Mouse (Mus musculus) heart, postnatal 36 days (tissue): ENCODE measurements around the gene Atp1a3. TPM values are rescaled to one million over a fixed set of nuclear protein-coding genes. Genes with fewer than 3 reads are reported as not detected.

Experiments
- DNase-seq, 2 experiments: peaks; one replicate each; pipeline ENCODE4 v3.0.0; 2021 to 2022
- intact Hi-C: fragments of 180-260 bp; cut with DNase I; formaldehyde crosslinking; loops from one replicate; pipeline ENCODE4 v1.15.1; 2025
- microRNA-seq, 2 experiments: library from miRNA; unstranded; fragments of <30 nt; microRNA quantifications; one replicate each; pipeline ENCODE4 v1.2.0; 2021; ENCODE audit warnings: borderline number of aligned reads in 2 of 2
- total RNA-seq, 2 experiments: library from RNA; stranded (reverse); gene quantifications; 2 replicates each; pipeline ENCODE4 v1.2.3; 2021

The Atp1a3 gene
- total RNA-seq, 2 experiments from 2014 or later, result 0.35 to 0.67 TPM

- no peak for DNase-seq
- intact Hi-C loops, result loop anchor here (10.0 kb wide), 1 partner anchor 365 kb away; no protein-coding TSS in a partner anchor
Observed at GRCm38 (mm10) chr7:24969805-24970204, 36.0 kb downstream of the Atp1a3 start.

- no peak for DNase-seq
- intact Hi-C loops, result no loop called here
Observed at GRCm38 (mm10) chr7:24968463-24968862, 37.3 kb downstream of the Atp1a3 start.

GRCm38 (mm10) chr7:24967966-24968365 lies 37.8 kb downstream of the Atp1a3 start:
- intact Hi-C loops, result no loop called here
- no peak for DNase-seq

DNA sequence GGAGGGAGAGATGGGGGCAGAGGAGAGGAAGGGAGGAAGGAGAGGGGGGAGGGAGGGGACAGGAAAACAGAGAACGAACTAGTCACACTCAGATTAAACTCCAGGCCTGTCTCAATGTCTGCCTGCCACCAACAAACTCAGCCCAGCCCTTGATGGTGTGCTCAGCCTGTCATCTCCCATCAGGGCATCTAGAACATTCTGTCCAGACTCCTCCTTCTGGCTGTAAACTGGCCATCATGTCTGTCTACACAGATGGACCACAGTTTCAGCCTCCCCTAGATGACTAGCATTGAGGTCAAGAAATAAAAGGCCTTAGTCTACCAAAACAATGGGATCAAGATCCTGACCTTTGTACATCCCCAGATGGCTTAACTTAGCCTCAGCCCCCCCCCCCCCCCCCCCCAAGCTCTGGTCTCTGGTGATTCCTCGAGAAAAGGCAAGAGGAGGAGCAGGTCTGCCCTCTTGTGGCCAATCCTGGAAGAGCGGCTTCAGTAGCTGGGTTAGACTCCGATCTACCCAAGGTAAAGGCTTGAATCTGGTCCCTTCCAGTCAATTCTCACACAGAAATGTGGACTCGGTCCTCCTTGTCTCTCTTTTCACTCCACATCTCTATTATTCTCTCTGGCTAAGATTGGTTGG lies 40.7 kb downstream of the Atp1a3 start:
- intact Hi-C loops, result loop anchor here (1.0 kb wide), 1 partner anchor 75 kb away; no protein-coding TSS in a partner anchor
- DNase-seq, result peak; percentile 75 to 87

DNA sequence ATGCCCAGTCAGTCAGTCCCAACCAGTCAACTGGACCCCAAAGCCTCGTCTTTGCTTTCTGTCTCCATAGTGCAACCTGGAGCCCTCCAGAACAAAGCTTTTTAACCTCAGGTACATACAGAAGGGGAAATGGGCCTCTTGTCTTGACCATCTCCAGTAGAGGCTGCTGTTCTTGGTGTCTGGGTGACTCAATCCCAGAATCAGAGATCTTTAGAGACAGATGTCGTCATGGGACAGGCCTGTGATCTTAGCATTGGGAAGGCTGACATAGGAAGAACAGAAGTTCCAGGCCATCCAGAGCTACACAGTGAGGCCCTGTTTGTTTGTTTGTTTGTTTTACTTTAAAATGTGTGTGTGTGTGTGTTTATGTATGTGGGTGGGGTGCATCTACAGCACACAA lies 41.5 kb downstream of the Atp1a3 start:
- DNase-seq, result no peak
- intact Hi-C loops, result no loop called here

GRCm38 (mm10) chr7:24955226-24955625 lies 50.5 kb downstream of the Atp1a3 start:
- intact Hi-C loops, result no loop called here
- DNase-seq, result no peak

DNA sequence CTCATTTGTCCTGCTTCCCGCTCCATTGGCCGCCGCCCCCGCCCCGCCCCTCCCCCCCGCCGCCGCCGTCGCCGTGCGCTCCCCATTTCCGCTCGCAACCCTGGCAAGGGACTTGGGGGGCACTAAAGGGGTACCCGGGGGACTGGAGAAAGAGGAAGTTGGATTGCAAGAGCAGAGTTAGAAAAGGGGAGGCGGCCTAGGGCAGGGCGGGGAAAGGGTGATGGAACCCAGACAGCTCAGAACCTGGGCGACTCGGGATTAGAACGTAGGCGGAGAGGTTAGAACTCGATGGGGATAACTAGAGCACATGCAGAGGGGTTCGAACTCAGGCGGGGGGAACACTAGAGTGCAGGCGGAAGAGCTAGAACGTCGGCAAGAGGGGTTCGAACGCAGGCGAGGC lies 51.3 kb downstream of the Atp1a3 start:
- DNase-seq, result peak in 1 of 2 experiments; percentile 15
- intact Hi-C loops, result no loop called here

DNA sequence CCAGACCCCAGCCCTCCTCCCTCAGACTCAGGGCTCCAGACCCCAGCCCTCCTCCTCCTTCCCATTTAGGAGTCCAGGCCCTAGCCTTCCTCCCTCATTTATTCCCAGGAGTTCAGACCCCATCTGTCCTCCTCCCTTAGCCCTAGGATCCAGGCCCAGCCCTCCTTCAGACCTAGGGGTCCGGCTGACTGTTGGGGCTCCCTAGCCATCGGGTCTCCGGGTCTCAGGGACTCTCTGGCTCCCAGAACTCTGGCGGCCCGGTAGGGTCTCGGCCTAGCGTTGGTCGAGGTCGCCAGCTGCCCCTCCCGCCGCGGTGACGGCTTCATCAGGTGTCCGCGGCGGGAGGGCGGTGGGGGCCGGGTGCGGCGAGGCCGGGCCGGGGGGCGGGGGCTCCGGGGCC lies 51.8 kb downstream of the Atp1a3 start:
- intact Hi-C loops, result no loop called here
- no peak for DNase-seq

DNA sequence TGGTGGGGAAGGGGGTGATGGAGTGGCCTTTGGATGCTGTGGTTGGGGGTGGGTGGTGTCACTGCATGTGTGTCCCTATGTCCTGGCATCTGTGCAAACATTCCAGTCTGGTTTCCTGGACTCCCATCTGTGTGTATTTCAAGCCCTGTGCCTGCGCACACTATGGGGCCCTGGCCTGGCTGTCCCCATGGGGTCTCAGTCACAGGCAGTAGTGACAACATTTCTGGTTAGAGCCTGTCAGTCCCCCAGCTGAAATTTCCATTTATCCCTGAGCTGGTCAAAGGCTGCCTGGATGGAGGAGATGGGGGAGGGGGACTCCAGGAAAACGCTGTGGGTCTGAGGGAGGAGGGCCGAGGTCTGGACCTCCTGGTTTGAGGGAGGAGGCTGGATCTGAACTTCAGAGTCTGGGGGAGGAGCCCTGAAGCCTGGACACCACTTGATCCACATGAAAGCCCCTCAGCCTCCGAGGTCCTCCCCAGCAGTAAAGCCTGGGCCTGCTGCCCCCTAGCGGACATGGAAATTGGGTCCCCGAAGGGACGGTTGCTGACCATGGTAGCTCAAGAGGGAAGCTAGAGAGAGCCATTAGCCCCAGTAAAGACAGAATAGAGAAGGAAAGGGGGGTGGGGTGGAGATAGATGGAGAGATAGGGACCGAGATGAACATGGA lies 55.7 kb downstream of the Atp1a3 start:
- intact Hi-C loops, result loop anchor here (1.0 kb wide), 1 partner anchor 60 kb away; no protein-coding TSS in a partner anchor
- DNase-seq, result peak; percentile 67 to 77

GRCm38 (mm10) chr7:24948774-24949173 lies 57.0 kb downstream of the Atp1a3 start:
- intact Hi-C loops, result no loop called here
- DNase-seq, result no peak

DNA sequence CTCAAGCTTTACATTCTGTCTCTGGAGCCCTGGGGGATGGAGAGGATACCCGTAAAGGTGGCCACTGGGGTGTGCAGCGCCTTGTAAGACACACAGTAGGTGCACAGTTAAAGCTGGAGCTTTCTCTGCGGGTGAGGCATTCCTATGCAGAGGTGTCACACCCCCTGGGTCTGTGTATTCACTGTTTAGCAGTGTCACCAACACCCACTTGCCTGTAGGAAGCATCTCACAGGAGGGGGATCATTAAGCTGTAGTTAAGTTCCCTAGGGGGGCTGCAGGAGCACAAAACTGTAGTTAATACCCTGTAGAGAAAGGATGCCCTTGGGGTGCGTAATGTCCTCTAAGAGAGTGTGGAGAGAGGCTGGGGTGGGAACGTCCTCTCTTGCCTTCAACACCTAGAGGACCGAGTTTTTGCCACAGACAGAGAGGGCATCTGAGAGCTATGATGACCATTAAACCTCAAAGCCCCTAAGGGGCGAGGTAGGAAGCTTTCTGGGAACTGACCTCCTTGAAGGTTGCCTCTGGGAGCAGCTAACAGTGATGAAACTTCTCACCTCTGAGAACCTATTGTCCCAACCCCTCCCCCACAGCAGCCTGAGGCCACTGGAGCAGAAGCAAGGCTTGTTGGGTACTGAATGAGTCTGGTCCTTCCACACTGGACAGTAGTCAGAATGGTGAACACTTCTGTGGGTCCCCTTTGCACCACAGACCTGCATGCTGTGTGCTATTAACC lies 58.3 kb downstream of the Atp1a3 start:
- DNase-seq, result no peak
- intact Hi-C loops, result no loop called here

DNA sequence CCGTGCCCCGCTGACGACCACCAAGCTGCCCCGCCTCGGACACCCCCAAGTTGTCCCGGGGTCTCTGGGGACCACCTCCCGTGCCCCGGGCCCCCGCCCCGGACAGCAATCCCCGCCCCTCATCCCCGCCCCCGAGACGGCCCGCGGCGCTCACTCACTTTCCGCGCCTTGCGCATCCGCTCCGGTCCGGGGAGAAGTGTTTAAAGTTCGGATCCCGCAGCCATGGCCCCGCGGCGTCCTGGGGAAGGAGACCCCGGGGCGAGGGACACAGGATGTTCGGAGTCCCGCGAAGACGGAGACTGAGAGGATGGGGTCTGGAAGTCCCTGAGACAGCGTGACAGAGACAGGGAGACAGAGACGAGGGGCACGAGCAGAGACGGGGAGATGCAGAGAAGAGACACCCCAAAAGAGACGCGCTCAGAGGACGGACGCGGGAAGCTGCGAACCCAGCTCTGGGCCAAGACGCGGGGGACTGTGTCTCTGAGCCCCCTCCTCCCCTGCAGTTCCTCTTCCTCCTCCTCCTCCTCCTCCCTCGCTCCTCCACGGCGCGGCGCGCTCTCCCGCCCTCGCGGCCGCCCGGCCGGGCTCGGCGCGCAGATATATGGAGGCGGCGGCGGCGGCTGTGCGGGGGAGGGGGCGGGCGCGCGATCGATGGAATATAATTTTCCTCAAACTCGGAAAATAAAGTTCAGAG lies 61.4 kb downstream of the Atp1a3 start, which contains the start of gene Gm4881:
Gene Gm4881 (minus strand): TSS at position 238 of the 694 bp plus-strand sequence.
- no peak for DNase-seq
- intact Hi-C loops, result no loop called here

DNA sequence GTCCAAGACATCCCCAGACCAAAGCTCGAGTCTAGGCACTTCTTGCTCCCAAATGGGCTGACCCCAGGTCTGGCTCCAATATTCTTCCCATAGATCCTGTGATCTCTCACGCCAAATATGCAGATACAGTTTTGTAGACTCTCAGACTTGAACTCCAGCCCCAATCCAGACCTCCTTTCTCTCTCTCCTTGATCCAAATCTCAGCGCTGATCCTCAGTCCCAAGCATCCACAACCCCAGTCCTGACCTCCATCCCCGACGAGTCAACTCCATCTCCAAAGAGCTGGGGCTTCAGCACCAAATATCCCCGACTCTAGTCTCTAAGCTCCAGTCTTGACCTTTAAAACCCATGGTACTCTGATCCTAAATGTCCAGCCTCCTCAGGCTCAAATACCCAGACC lies 62.1 kb downstream of the Atp1a3 start:
- intact Hi-C loops, result no loop called here
- DNase-seq, result no peak

DNA sequence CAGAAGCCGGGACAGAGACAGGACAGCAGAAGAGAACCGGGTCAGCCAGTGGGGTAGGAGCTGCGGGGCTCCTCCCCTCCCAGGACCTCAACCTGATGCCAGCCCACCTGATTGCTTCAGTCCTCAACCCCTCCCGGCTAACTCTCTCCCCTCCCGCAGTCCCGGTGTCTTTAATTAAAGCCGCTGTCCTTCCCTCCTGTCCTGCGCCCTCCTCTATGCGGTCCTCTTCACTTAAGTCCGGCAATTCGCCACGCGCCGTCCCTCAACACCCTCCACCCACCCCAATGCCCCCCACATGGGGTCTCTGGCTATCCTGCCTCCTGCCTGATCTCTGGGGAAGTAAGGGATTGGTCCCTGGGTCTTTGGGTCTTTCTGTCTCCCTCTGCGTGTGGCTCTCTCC lies 74.1 kb downstream of the Atp1a3 start:
- intact Hi-C loops, result no loop called here
- DNase-seq, result no peak

GRCm38 (mm10) chr7:24930475-24930874 lies 75.3 kb downstream of the Atp1a3 start:
- intact Hi-C loops, result no loop called here
- DNase-seq, result no peak

Small RNAs within 50 kb of the gene (microRNA-seq; reads per million reads assigned to microRNA genes)
- gene Mir7046 (0.72 to 2.0 reads per million in 2 experiments), gene Mir7047 (0 reads per million in 2 experiments)

Other genes starting within 250 kb of the Atp1a3 start
- under 1 TPM in 1 of 2 experiments, not detected in 1; 0.17 TPM for gene Cd177, start 245.6 kb downstream of the Atp1a3 start, total RNA-seq
- gene Ceacam10, start 228.8 kb downstream of the Atp1a3 start, total RNA-seq, result not detected
- gene Gm9844, start 143.7 kb downstream of the Atp1a3 start, total RNA-seq, result not detected
- not detected for gene Lypd4, start 136.0 kb downstream of the Atp1a3 start, total RNA-seq
- not detected for gene Dmrtc2, start 135.9 kb downstream of the Atp1a3 start, total RNA-seq
- 100 to 1,000 TPM; 514 to 531 TPM for gene Rps19, start 121.6 kb downstream of the Atp1a3 start, total RNA-seq
- gene Cd79a, start 108.6 kb downstream of the Atp1a3 start, total RNA-seq, result 1 to 10 TPM; 1.7 to 2.5 TPM
- 10 to 100 TPM; 48.8 to 52.8 TPM for gene Arhgef1, start 103.0 kb downstream of the Atp1a3 start, total RNA-seq
- not detected for gene Gm4881, start 61.5 kb downstream of the Atp1a3 start, total RNA-seq
- 100 to 1,000 TPM; 305 to 326 TPM for gene Rabac1, start 33.2 kb downstream of the Atp1a3 start, total RNA-seq
- 1 to 10 TPM; 4.4 to 5.7 TPM for gene Grik5, start 66.4 kb upstream of the Atp1a3 start, total RNA-seq
- 10 to 100 TPM in 1 of 2 experiments, 1 to 10 TPM in 1; 9.8 to 10.7 TPM for gene Zfp574, start 66.6 kb upstream of the Atp1a3 start, total RNA-seq
- under 1 TPM; 0.53 to 0.68 TPM for gene Pou2f2, start 173.8 kb upstream of the Atp1a3 start, total RNA-seq
- 10 to 100 TPM; 17.3 to 22.2 TPM for gene Dedd2, start 214.7 kb upstream of the Atp1a3 start, total RNA-seq
- gene Zfp526, start 215.5 kb upstream of the Atp1a3 start, total RNA-seq, result 1 to 10 TPM; 8.9 to 10.0 TPM
- 10 to 100 TPM; 67.5 to 69.2 TPM for gene Gsk3a, start 231.9 kb upstream of the Atp1a3 start, total RNA-seq
- 10 to 100 TPM; 22.3 to 26.2 TPM for gene Erf, start 244.8 kb upstream of the Atp1a3 start, total RNA-seq